Comparison of ENCODE assay signal across 21 mouse cellular contexts in the genomic region with DNA sequence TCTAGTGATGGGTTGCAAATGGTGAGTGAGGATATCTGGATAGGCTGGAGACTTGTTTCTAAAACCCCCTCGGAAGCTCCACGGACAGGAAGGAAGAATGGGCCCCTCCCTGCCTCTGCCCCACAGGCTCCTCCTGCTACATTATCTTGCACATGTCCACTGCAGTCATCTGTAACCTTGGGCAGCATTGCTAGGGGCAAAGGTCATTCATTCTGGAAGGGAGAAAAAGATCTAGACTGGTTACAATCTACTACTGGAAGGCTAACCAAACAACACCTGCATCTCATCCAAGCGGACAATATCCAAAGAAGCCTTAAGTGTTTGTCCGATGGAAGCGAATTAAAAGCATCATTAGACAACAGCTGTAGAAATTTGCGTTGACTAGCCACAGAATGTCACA.
"Had no signal": no experiment of that assay in that cellular context is flagged by ENCODE, and none has a peak within 500 bp of the region (broad histone marks: within the 10 kb centered on the region; RNA-seq: fewer than 3 reads in every experiment).

No protein-coding gene starts in this region.

- H3K36me3 ChIP-seq: heart, embryonic 13.5 days; heart, embryonic 15.5 days; hindbrain, embryonic 13.5 days; hindbrain, embryonic 15.5 days; limb, embryonic 10.5 days; limb, embryonic 12.5 days; liver, embryonic 13.5 days; liver, embryonic 15.5 days had no signal

- H3K4me2 ChIP-seq: heart, embryonic 11.5 days; heart, embryonic 13.5 days; heart, embryonic 15.5 days; hindbrain, embryonic 13.5 days; hindbrain, embryonic 15.5 days; limb, embryonic 12.5 days; liver, embryonic 11.5 days; liver, embryonic 13.5 days; liver, embryonic 15.5 days had no signal

- H3K27ac ChIP-seq: heart, embryonic 13.5 days; heart, embryonic 15.5 days; hindbrain, embryonic 13.5 days; hindbrain, embryonic 15.5 days; hindbrain, postnatal 0 days; left cerebral cortex, adult 2 months; limb, embryonic 10.5 days; limb, embryonic 12.5 days; liver, embryonic 13.5 days; liver, embryonic 15.5 days had no signal

- H3K4me3 ChIP-seq: heart, embryonic 13.5 days; heart, embryonic 15.5 days; hindbrain, embryonic 13.5 days; hindbrain, embryonic 15.5 days; left cerebral cortex, adult 2 months; limb, embryonic 10.5 days; limb, embryonic 12.5 days; liver, embryonic 13.5 days; liver, embryonic 15.5 days had no signal

- H3K4me1 ChIP-seq: heart, embryonic 13.5 days; heart, embryonic 15.5 days; hindbrain, embryonic 13.5 days; hindbrain, embryonic 15.5 days; limb, embryonic 10.5 days; limb, embryonic 12.5 days had no signal

- DNase-seq: forebrain, postnatal 0 days; gastrocnemius, postnatal 14 days; gastrocnemius, postnatal 36 days; heart, adult 18-20 months; heart, postnatal 14 days; heart, postnatal 36 days; kidney, postnatal 14 days; liver, embryonic 13.5 days; liver, postnatal 0 days had no signal

- ATAC-seq: hindbrain, postnatal 0 days; intestine, embryonic 16.5 days had no signal

- H3K9me3 ChIP-seq: heart, embryonic 13.5 days; heart, embryonic 15.5 days; hindbrain, embryonic 13.5 days; hindbrain, embryonic 15.5 days; limb, embryonic 10.5 days; limb, embryonic 12.5 days; liver, embryonic 13.5 days; liver, embryonic 15.5 days had no signal

- H3K9ac ChIP-seq: forebrain, postnatal 0 days; heart, embryonic 13.5 days; heart, embryonic 15.5 days; hindbrain, embryonic 13.5 days; hindbrain, embryonic 15.5 days; limb, embryonic 12.5 days; liver, embryonic 13.5 days; liver, embryonic 15.5 days; liver, postnatal 0 days had no signal

- H3K27me3 ChIP-seq: heart, embryonic 13.5 days; heart, embryonic 15.5 days; hindbrain, embryonic 13.5 days; hindbrain, embryonic 15.5 days; limb, embryonic 12.5 days; liver, embryonic 13.5 days; liver, embryonic 15.5 days had no signal
